Mouse (Mus musculus) myocyte (in vitro differentiated cells): ENCODE measurements around the gene Mxd4.

Experiments
- MYOG ChIP-seq, 3 experiments: IDR thresholded peaks; one replicate each; pipeline ENCODE4 v1.6.1; 2011; ENCODE audit warnings: control low read depth in 2 of 3, low read depth in 2 of 3, mild to moderate bottlenecking in 2 of 3; ENCODE audit not compliant: insufficient read length in 2 of 3, control insufficient read depth in 1 of 3, insufficient read depth in 1 of 3
- POLR2A ChIP-seq: IDR thresholded peaks from one replicate; pipeline ENCODE4 v1.6.1; 2011; ENCODE audit warnings: low read depth, mild to moderate bottlenecking, control low read depth, moderate library complexity; ENCODE audit not compliant: insufficient read length
- USF1 ChIP-seq: IDR thresholded peaks from one replicate; pipeline ENCODE4 v1.6.1; 2011; ENCODE audit warnings: low read depth, mild to moderate bottlenecking, control low read depth, moderate library complexity

DNA sequence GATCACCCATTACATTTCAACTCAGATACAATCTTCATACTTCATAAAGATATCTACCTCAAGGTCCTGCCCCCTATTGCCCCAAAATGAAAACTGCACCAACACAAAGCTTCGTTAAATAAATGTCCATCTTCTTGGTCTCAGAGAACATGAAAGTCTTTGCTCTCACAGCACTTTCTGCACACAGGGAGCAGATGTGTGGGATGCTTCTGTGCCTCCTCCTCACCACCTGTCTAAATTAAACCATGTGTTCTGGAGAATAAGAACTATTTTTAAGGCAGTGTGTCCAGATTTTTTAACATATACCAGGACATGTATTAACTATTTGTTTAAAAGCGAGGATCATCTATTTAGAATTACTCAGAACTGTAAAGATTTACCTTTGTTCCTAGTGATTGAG is 54.8 kb downstream of the Mxd4 start:
- no peak for TF ChIP-seq MYOG (IDR thresholded peaks at IDR 0.05; ENCODE audit: control insufficient read depth in 1 of 3, insufficient read depth in 1 of 3, insufficient read length in 2 of 3, low read depth in 2 of 3)
- no peak for TF ChIP-seq USF1
- TF ChIP-seq POLR2A, result no peak
